Mouse (Mus musculus) C2C12 (cell line): ENCODE measurements around the gene Nsun7. TPM values are rescaled to one million over a fixed set of nuclear protein-coding genes. Genes with fewer than 3 reads are reported as not detected.

Experiments used
- H3K27me3 ChIP-seq: one replicate; pipeline ENCODE4 v1.6.1; 2011; ENCODE audit not compliant: control insufficient read depth, insufficient read depth, insufficient read length
- H3K36me3 ChIP-seq: one replicate; pipeline ENCODE4 v1.6.1; 2011; ENCODE audit not compliant: control insufficient read depth, insufficient read depth
- H3K4me3 ChIP-seq: one replicate; pipeline ENCODE4 v1.5.1; 2011; ENCODE audit warnings: mild to moderate bottlenecking, control low read depth; ENCODE audit not compliant: poor library complexity, insufficient read depth, severe bottlenecking
- H3K79me2 ChIP-seq: one replicate; pipeline ENCODE4 v1.6.1; 2011; ENCODE audit not compliant: control insufficient read depth, insufficient read depth
- H3K79me3 ChIP-seq: one replicate; pipeline ENCODE4 v1.6.1; 2011; ENCODE audit warnings: low read depth, control low read depth
- H3ac ChIP-seq: one replicate; pipeline ENCODE3; 2011; ENCODE audit warnings: low read depth; ENCODE audit not compliant: control insufficient read depth, insufficient read length
- CEBPB ChIP-seq: IDR thresholded peaks from one replicate; pipeline ENCODE4 v1.6.1; 2011; ENCODE audit warnings: low read depth, mild to moderate bottlenecking, control low read depth, moderate library complexity
- CTCF ChIP-seq: IDR thresholded peaks from one replicate; pipeline ENCODE4 v1.5.1; 2011; ENCODE audit not compliant: control insufficient read depth, insufficient read depth, insufficient read length
- FOSL1 ChIP-seq: IDR thresholded peaks from one replicate; pipeline ENCODE4 v1.8.0; 2011; ENCODE audit warnings: mild to moderate bottlenecking, low read length; ENCODE audit not compliant: poor library complexity, insufficient read depth, severe bottlenecking
- MAX ChIP-seq: IDR thresholded peaks from one replicate; pipeline ENCODE4 v1.6.1; 2011; ENCODE audit warnings: mild to moderate bottlenecking, control low read depth
- MYOD1 ChIP-seq: IDR thresholded peaks from one replicate; pipeline ENCODE4 v1.6.1; 2011; ENCODE audit warnings: low read depth; ENCODE audit not compliant: control insufficient read depth, insufficient read length
- MYOG ChIP-seq: IDR thresholded peaks from one replicate; pipeline ENCODE4 v1.6.1; 2011; ENCODE audit not compliant: control insufficient read depth, insufficient read length; ENCODE audit errors: extremely low read depth
- USF1 ChIP-seq: IDR thresholded peaks from one replicate; pipeline ENCODE4 v1.6.1; 2011; ENCODE audit warnings: low read depth, mild to moderate bottlenecking, control low read depth, moderate library complexity
- polyA plus RNA-seq: library from polyadenylated mRNA; unstranded; fragments of >200 nt; fragmentation: generic; extraction: Trizol; gene quantifications from one replicate; pipeline ENCODE4 v1.2.1, GENCODE M21; 2012; ENCODE audit warnings: missing spikeins

Gene Nsun7
- polyA plus RNA-seq, 1 experiment = 0.02 TPM

DNA sequence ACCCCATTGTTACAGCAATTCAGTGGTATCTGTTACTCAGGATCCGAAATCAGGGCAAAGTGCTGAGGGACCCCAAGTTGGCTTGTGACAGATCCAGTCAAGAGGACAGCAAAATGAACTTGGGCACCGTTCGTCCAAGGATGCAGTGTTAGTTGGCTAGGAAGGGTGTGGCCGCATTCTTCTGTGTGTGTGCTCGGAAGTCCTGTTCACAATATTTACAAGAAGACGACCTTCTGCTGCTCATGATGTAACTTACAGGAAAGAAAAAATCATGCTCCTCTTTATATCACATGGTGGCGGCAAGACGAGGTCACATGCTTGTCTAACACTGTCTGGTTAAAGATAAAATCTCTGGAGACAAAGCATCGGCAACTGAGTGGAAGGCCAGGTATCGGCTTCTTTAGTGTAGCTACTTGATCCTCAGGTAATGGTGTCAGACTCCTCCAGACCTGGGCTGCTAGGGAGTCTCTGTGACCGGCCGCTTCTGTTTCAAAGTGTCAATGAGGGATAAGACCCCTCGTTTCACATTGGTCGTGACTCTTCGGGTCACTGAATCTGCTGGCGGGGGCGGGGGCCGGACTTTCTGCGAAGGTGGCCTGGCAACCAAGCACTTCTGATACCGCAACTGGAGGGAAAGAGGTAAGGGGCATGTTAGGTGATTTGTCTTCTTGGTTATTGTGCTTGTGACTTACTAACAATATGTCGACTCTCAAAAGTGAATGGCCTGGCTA lies 42.6 kb downstream of the Nsun7 start:
- TF ChIP-seq MAX = no peak
- TF ChIP-seq CEBPB = no peak
- TF ChIP-seq MYOG = no peak
- TF ChIP-seq FOSL1 = no peak
- no peak for TF ChIP-seq CTCF
- TF ChIP-seq USF1 = no peak
- TF ChIP-seq MYOD1 = no peak
- no peak overlapping the region for H3ac ChIP-seq
- peaks cover 62% of the 10 kb centered on the region for H3K36me3 ChIP-seq
- no peaks in the 10 kb centered on the region for H3K27me3 ChIP-seq
- H3K79me2 ChIP-seq = no peaks in the 10 kb centered on the region
- H3K4me3 ChIP-seq = no peak overlapping the region
- no peaks in the 10 kb centered on the region for H3K79me3 ChIP-seq

DNA sequence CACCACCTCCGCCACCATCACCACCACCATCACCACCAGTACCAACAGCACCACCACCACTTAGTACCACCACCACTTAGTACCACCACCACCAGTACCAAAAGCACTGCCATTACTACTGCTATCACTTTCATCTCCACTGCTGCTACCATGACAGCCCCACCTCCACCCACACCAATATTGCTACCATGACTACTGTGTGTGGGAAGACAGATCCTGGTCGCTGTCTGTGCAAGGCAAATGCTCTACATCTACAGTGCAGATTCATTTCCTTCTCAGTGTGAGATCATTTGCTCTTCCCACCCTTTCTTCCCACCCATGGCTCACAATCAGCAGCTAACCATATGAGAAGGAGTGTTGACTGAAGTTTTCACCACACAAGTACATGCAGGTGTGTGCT lies 43.2 kb downstream of the Nsun7 start:
- H3K79me3 ChIP-seq = no peaks in the 10 kb centered on the region
- TF ChIP-seq USF1 (no peak), CEBPB (no peak), MYOG (no peak), CTCF (no peak), MYOD1 (no peak), FOSL1 (no peak), MAX (no peak)
- H3K79me2 ChIP-seq = no peaks in the 10 kb centered on the region
- no peak overlapping the region for H3ac ChIP-seq
- H3K36me3 ChIP-seq = peaks cover 68% of the 10 kb centered on the region
- no peaks in the 10 kb centered on the region for H3K27me3 ChIP-seq
- no peak overlapping the region for H3K4me3 ChIP-seq

DNA sequence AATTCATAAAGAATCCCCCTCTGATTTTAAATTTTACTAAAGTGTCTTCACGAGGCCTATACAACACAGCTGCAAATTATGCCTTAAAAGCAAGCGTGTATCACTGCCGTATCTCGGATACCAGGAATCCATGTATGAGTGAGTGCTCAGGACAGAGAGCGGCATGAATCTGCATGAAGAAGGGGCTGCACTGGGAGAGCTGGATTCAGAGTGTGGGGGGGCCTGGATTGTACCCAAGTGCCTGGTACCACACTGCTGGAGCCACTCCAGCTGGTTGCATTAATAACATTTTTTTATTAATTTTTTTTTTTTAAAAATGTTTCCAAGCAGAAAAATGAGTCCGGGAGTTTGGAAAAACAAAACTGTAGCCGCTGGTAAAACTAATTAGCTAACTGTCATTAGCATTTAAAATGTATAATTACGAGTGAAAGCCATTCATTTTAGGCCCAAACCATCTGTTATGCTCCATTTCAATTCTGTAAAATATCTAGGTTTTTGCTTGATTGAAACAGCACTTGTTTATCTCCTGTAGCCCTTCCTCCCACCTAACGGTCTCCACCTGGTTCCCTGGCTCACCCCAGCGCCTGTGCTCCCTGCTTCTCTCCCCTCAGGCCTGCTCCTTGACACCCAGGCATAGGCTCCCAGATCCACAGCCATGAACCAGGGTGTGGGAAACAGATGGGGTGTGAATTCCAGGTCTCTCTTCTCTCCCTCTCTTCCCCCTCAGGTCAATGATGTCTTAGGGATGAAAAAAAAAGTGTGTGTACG lies 44.8 kb downstream of the Nsun7 start:
- no peak overlapping the region for H3ac ChIP-seq
- H3K4me3 ChIP-seq = no peak overlapping the region
- H3K36me3 ChIP-seq = peaks cover 70% of the 10 kb centered on the region
- no peak for TF ChIP-seq CTCF
- TF ChIP-seq MYOG = no peak
- no peak for TF ChIP-seq USF1
- TF ChIP-seq FOSL1 = no peak
- no peak for TF ChIP-seq CEBPB
- TF ChIP-seq MYOD1 = no peak
- TF ChIP-seq MAX = no peak
- H3K27me3 ChIP-seq = no peaks in the 10 kb centered on the region
- H3K79me2 ChIP-seq = no peaks in the 10 kb centered on the region
- H3K79me3 ChIP-seq = no peaks in the 10 kb centered on the region

DNA sequence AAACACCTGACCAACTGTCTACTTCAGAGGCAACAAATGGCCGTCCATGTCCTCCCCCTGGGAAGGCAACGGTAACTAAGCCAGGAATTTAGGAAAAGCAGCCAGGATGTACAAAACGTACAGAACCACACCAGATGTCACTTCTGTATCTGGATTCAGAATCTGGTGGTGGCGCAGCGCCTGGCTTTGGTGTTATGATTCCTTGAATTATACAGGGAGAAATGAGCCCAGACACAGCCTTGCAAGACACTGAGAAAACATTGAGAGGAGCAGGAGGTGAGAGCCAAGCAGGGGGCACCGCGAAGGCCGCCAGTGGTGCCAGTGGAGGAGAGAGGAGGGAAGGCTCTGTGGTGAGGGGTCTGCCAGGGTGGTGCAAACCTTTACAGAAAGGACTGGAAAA lies 45.8 kb downstream of the Nsun7 start:
- TF ChIP-seq USF1 = no peak
- TF ChIP-seq FOSL1 = no peak
- no peak for TF ChIP-seq MYOD1
- no peak for TF ChIP-seq CEBPB
- TF ChIP-seq MYOG = no peak
- no peak for TF ChIP-seq CTCF
- no peak for TF ChIP-seq MAX
- peaks cover 71% of the 10 kb centered on the region for H3K36me3 ChIP-seq
- H3K4me3 ChIP-seq = no peak overlapping the region
- no peaks in the 10 kb centered on the region for H3K79me3 ChIP-seq
- no peaks in the 10 kb centered on the region for H3K79me2 ChIP-seq
- H3K27me3 ChIP-seq = no peaks in the 10 kb centered on the region
- H3ac ChIP-seq = no peak overlapping the region

DNA sequence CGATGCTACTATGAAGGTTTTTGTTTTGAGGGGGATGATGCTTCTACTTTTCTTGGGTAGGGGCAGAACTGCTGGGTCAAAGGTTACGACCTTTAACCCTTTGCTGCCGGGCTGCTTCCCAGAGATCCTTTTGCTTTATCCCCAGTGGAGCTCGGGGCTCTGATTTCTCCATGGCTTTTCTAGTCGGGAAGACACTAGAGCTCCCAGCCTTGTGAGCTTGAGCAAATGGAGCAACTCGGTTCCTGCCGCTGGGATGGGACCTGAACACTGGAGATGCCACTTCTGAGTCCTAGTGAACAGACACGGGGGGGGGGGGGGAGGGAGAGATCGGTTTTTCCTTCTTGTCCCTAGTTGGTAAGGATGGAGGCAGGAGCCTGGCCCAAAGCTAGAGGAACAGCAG lies 50.6 kb downstream of the Nsun7 start:
- peaks cover 44% of the 10 kb centered on the region for H3K36me3 ChIP-seq
- no peak overlapping the region for H3K4me3 ChIP-seq
- no peak overlapping the region for H3ac ChIP-seq
- H3K27me3 ChIP-seq = no peaks in the 10 kb centered on the region
- no peaks in the 10 kb centered on the region for H3K79me3 ChIP-seq
- no peak for TF ChIP-seq CTCF
- H3K79me2 ChIP-seq = no peaks in the 10 kb centered on the region

DNA sequence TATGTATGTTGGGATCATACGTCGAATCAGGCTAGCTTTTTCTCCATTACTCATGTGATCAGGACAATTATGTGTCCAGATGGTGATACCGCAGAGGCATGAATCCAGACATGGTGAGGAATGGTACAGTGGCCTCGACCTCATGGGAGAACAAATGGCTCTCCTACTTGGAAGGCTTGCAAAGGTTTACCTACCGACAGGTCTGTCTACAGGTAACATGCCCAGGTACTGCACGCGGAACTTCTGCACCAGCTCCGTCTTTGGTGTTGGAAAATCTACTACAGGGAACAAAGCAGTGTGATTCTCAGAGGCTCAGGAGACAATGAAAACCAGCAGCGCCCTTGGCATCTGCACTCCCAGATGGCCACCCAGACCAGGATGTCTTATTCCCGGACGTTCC lies 51.1 kb downstream of the Nsun7 start:
- Histone ChIP-seq H3ac (no peak overlapping the region), H3K4me3 (no peak overlapping the region), H3K79me2 (no peaks in the 10 kb centered on the region), H3K27me3 (no peaks in the 10 kb centered on the region), H3K79me3 (no peaks in the 10 kb centered on the region), H3K36me3 (peaks cover 41% of the 10 kb centered on the region)
- TF ChIP-seq CEBPB = no peak
- no peak for TF ChIP-seq CTCF
- no peak for TF ChIP-seq MAX
- no peak for TF ChIP-seq USF1
- TF ChIP-seq FOSL1 = no peak
- no peak for TF ChIP-seq MYOD1
